Mouse (Mus musculus): ENCODE results near the gene Gabarapl2. TPM values are rescaled to one million over a fixed set of nuclear protein-coding genes. Genes with fewer than 3 reads are reported as not detected.

The Gabarapl2 gene
- total RNA-seq, 1 experiment from 2014 or later = 76.9 TPM

GRCm38 (mm10) chr8:111963091-111963490 is 22.6 kb downstream of the Gabarapl2 start:
- ATAC-seq (ENCODE audit: extremely low read depth, insufficient number of reproducible peaks, low FRiP score, poor library complexity, severe bottlenecking) = no peak

DNA sequence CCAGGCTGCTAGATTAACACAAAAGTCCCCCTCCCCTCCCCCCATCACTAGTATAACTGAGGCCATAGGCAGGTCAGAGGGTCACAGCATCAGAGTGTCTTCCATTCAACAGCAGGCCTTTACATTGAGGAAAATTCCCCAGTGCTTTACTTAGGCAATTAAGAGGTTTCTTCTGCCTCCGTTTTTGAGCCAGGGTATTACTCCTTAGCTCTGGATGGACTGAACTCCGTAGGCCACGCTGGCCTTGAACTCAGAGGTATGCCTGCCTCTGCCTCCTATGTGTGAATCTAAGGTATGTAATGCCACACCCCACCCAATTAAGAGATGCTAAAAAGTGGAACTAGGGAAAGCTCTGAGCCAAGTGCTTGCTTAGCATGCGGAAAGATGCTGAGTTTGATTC is 23.0 kb downstream of the Gabarapl2 start:
- no peak for ATAC-seq (ENCODE audit: extremely low read depth, insufficient number of reproducible peaks, low FRiP score, poor library complexity, severe bottlenecking)

GRCm38 (mm10) chr8:111964351-111964750 is 23.8 kb downstream of the Gabarapl2 start:
- no peak for ATAC-seq (ENCODE audit: extremely low read depth, insufficient number of reproducible peaks, low FRiP score, poor library complexity, severe bottlenecking)

DNA sequence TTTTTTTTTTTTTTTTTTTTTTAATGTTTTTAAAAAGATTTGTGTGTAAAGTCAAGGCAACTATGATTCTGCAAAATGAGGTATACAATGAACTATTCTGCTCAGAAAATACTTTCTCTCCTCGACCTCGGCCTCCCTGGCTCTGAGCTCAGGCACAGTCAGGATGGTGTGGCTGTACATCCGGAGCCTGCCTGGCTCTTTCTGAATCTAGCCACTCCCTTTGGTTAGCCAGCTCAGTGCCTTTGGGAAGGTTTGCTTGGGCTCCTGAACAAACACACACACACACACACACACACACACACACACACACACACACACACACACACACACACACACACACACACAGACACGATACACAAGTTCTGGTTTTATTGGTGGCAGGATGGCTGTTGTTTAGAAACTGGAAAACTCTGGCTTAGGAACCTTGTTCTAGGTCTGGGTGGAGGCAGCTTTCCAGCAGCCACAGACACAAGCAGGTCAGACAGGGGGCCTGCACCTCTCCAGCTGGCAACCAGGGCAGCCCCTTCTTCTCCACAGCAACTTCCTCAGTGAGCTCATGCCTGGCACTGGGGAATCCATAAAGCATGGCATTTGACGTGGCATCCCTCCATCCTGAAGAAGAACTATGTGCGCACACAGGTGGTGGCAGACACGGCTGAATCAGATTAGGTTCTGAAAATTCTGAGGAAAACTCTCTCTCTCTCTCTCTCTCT is 24.5 kb downstream of the Gabarapl2 start:
- no peak for ATAC-seq (ENCODE audit: extremely low read depth, insufficient number of reproducible peaks, low FRiP score, poor library complexity, severe bottlenecking)

- no peak for ATAC-seq (ENCODE audit: extremely low read depth, insufficient number of reproducible peaks, low FRiP score, poor library complexity, severe bottlenecking)
These were observed 26.9 kb downstream of the Gabarapl2 start for GRCm38 (mm10) chr8:111967246-111967870.

DNA sequence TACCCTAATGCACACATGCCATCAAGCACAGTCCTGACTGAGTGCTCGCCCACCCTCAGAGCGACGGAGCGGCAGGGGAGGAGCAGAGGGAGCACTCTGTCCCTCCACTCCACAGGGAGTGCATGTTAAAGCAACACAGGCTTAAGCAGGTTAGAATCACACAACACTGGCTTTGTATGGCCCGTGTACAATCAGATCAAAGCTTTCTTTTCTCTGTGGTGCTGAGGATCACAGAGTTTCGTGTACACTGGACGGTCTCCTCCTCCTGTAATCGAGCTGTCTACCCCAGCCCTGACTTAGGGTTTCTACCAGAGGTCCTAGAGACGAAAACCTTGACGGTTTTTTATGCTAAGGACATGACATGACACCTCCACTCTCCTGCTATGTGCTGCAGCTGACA is 28.0 kb downstream of the Gabarapl2 start:
- ATAC-seq (ENCODE audit: extremely low read depth, insufficient number of reproducible peaks, low FRiP score, poor library complexity, severe bottlenecking) = no peak

GRCm38 (mm10) chr8:111968991-111969390 is 28.5 kb downstream of the Gabarapl2 start:
- no peak for ATAC-seq (ENCODE audit: extremely low read depth, insufficient number of reproducible peaks, low FRiP score, poor library complexity, severe bottlenecking)

GRCm38 (mm10) chr8:111974138-111974537 is 33.6 kb downstream of the Gabarapl2 start:
- ATAC-seq (ENCODE audit: extremely low read depth, insufficient number of reproducible peaks, low FRiP score, poor library complexity, severe bottlenecking) = no peak

- ATAC-seq (ENCODE audit: extremely low read depth, insufficient number of reproducible peaks, low FRiP score, poor library complexity, severe bottlenecking) = no peak
These were observed 35.2 kb downstream of the Gabarapl2 start for GRCm38 (mm10) chr8:111975706-111976105.

- no peak for ATAC-seq (ENCODE audit: extremely low read depth, insufficient number of reproducible peaks, low FRiP score, poor library complexity, severe bottlenecking)
These were observed 35.8 kb downstream of the Gabarapl2 start for GRCm38 (mm10) chr8:111976326-111976725.

GRCm38 (mm10) chr8:111978147-111978546 is 37.6 kb downstream of the Gabarapl2 start:
- ATAC-seq (ENCODE audit: extremely low read depth, insufficient number of reproducible peaks, low FRiP score, poor library complexity, severe bottlenecking) = no peak

DNA sequence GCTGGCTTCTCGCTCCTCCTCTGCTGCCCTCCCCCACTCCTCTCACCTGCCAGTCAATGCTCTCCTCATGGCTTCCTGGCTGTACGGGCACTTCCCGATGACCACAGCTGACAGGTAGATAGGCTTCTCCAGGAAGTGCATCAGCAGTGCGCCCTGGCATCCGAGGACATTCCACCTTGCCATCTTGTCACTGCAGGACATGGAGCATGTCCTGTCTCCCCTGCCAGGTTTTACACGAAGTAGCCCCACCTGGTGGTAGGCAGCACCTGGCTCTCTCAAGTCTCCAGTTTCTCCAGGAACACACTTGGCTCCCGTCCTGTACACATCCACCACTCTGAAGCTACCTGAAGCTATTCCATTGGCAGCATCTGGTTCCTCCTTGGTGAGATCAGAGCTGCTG is 41.6 kb downstream of the Gabarapl2 start:
- no peak for ATAC-seq (ENCODE audit: extremely low read depth, insufficient number of reproducible peaks, low FRiP score, poor library complexity, severe bottlenecking)

DNA sequence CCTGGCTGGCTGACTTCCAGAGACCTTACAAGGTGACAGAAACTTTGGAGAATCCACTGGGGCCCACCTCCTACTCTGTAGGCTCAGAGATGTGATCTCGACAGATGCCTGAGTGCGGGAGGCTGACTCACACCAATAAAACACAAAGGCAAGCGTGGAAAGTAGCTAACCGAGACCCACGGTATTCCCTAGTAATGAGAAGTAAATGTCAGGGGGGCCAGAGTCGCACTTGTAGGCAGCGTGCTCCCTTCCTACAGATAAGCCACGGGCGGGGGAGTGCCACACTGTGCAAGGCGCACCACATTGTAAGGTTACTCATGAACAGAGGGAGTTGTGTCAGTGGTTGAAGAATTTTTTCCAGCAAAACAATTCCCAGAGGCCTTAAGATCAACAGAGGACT is 44.0 kb downstream of the Gabarapl2 start:
- ATAC-seq (ENCODE audit: extremely low read depth, insufficient number of reproducible peaks, low FRiP score, poor library complexity, severe bottlenecking) = no peak

- ATAC-seq (ENCODE audit: extremely low read depth, insufficient number of reproducible peaks, low FRiP score, poor library complexity, severe bottlenecking) = peak; percentile 64
These were observed 49.4 kb downstream of the Gabarapl2 start for GRCm38 (mm10) chr8:111989911-111990310.

DNA sequence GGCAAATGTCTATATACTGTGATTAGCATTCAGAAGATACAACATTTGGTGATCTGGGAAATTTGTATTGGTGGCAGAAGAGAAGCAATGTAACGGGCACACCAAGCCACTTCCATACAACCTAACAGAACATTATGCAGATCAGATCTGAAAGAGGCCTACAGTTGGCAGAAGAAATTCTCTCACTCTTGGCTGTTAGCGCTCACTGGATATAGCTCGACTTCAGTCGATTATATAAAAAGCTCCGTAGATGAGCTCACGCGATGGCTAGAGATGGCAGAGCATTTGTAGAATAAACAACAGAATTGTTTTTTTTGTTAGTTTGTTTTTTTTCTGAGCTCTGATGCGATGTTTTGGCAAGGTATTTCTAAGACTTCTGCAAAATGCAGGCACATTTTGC is 50.8 kb downstream of the Gabarapl2 start:
- no peak for ATAC-seq (ENCODE audit: extremely low read depth, insufficient number of reproducible peaks, low FRiP score, poor library complexity, severe bottlenecking)

GRCm38 (mm10) chr8:111992013-111992702 is 51.7 kb downstream of the Gabarapl2 start, which contains the start of gene Adat1:
Adat1 (minus strand) TSS chr8:111992302.
- peak; percentile 98 for ATAC-seq (ENCODE audit: extremely low read depth, insufficient number of reproducible peaks, low FRiP score, poor library complexity, severe bottlenecking)

DNA sequence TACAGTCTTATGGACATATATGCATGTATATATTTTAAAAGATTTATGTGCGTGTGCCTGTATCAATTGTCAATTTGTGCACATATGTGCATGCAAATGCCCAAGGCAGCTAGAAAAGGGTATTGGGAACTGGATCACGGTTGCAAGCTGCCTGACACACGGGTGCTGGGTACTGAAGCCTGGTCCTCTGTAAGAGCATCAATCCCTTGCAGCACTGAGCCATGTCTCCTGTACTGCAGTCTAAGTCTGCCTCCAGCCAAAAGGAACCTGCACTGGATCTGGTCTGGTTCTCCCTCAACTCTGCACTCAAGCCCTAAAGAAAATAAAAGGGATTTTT is 52.2 kb downstream of the Gabarapl2 start:
- no peak for ATAC-seq (ENCODE audit: extremely low read depth, insufficient number of reproducible peaks, low FRiP score, poor library complexity, severe bottlenecking)

Data from neutrophil, adult 5-6 weeks (primary cell).